Mouse (Mus musculus): ENCODE data around the gene Cldn34c4.

The Cldn34c4 gene

GRCm38 (mm10) chrX:127736454-127736853, at the start of gene Cldn34c4:
Gene Cldn34c4, minus strand, starts transcription at chrX:127736554.
- DNase-seq, result no peak

- DNase-seq, result no peak
Observed at GRCm38 (mm10) chrX:127747062-127747461, 10.7 kb upstream of the Cldn34c4 start.
